Mouse (Mus musculus) lung, adult 2 months (tissue): ENCODE measurements around the gene Dhx8. TPM values are rescaled to one million over a fixed set of nuclear protein-coding genes. Genes with fewer than 3 reads are reported as not detected.
A peak's percentile ranks its signal among the peaks of the same experiment; 100 is the strongest.

Source experiments
- DNase-seq: peaks from one replicate; pipeline ENCODE4 v3.0.0; 2022
- H3K4me1 ChIP-seq: fragments of 200-500 bp; 2 replicates; pipeline ENCODE4 v1.6.1; 2011; ENCODE audit warnings: low read length; ENCODE audit not compliant: control insufficient read depth, insufficient read depth
- H3K4me3 ChIP-seq: fragments of 200-500 bp; replicated peaks from 2 replicates; pipeline ENCODE3; 2011; ENCODE audit warnings: low read depth, mild to moderate bottlenecking, control low read depth, low read length; ENCODE audit errors: extremely low read depth
- CTCF ChIP-seq: fragments of 200-500 bp; IDR thresholded peaks from 2 replicates; pipeline ENCODE4 v1.5.1; 2011; ENCODE audit warnings: mild to moderate bottlenecking, low read length, control low read depth; ENCODE audit not compliant: insufficient read depth
- POLR2A ChIP-seq: fragments of 200-500 bp; IDR thresholded peaks from 2 replicates; pipeline ENCODE4 v1.6.1; 2011; ENCODE audit warnings: low read depth, mild to moderate bottlenecking, control low read depth, low read length, borderline replicate concordance; ENCODE audit errors: extremely low read depth
- WGBS: fragments of 180-500 bp; shearing (Covaris S2); methylation state at CpG from one replicate; pipeline ENCODE4 v1.1.7; 2018; 5-methylcytosine and 5-hydroxymethylcytosine counted together
- polyA plus RNA-seq: library from polyadenylated mRNA; depleted of rRNA; stranded (reverse); fragments of >200 nt; gene quantifications from 2 replicates; pipeline ENCODE4 v1.2.3, GENCODE M21; 2012; rRNA removed

Gene Dhx8
- polyA plus RNA-seq, 1 experiment = 13.1 TPM

- WGBS = 47% methylated on average over 15 of the region's 15 CpGs
- no peak for DNase-seq
- Histone ChIP-seq H3K4me1 (no peaks in the 10 kb centered on the region), H3K4me3 (no peak overlapping the region)
- TF ChIP-seq POLR2A = no peak
- TF ChIP-seq CTCF = no peak
Observed at GRCm38 (mm10) chr11:101809060-101809828, 76.5 kb downstream of the Dhx8 start.

GRCm38 (mm10) chr11:101813259-101813658 is 80.5 kb downstream of the Dhx8 start:
- H3K4me1 ChIP-seq = no peaks in the 10 kb centered on the region
- TF ChIP-seq POLR2A (no peak), CTCF (peak; percentile 96)
- no peak overlapping the region for H3K4me3 ChIP-seq
- peak; percentile 77 for DNase-seq
- 2% methylated on average over 7 of the region's 7 CpGs for WGBS

GRCm38 (mm10) chr11:101814375-101815102 is 81.8 kb downstream of the Dhx8 start:
- no peak for TF ChIP-seq POLR2A
- peak; percentile 68 for TF ChIP-seq CTCF
- Histone ChIP-seq H3K4me1 (no peaks in the 10 kb centered on the region), H3K4me3 (no peak overlapping the region)
- 30% methylated on average over 23 of the region's 23 CpGs for WGBS
- DNase-seq = peak; percentile 77

GRCm38 (mm10) chr11:101815103-101816085 is 82.7 kb downstream of the Dhx8 start:
- DNase-seq = no peak
- 24% methylated on average over 22 of the region's 22 CpGs for WGBS
- Histone ChIP-seq H3K4me1 (peaks cover under 1% of the 10 kb centered on the region; the same call in 1 of the 2 replicates), H3K4me3 (no peak overlapping the region)
- no peak for TF ChIP-seq POLR2A
- no peak for TF ChIP-seq CTCF

Other genes with a start within 250 kb of the Dhx8 start
- 0.25 and 0.28 TPM in 2 replicates for gene Brca1, start 181.0 kb upstream of the Dhx8 start, polyA plus RNA-seq
- 100 and 116 TPM in 2 replicates for gene Nbr1, start 180.8 kb upstream of the Dhx8 start, polyA plus RNA-seq
- 32.1 and 41.1 TPM in 2 replicates for gene Tmem106a, start 150.7 kb upstream of the Dhx8 start, polyA plus RNA-seq
- gene Gm11634, start 133.7 kb upstream of the Dhx8 start, polyA plus RNA-seq = not detected in 2 replicates
- gene Rdm1, start 105.7 kb upstream of the Dhx8 start, polyA plus RNA-seq = 21.8 and 26.9 TPM in 2 replicates
- gene Arl4d, start 67.4 kb upstream of the Dhx8 start, polyA plus RNA-seq = 40.1 and 67.8 TPM in 2 replicates
- 0.60 and 0.95 TPM in 2 replicates for gene Etv4, start 52.5 kb downstream of the Dhx8 start, polyA plus RNA-seq
- 4.3 and 4.4 TPM in 2 replicates for gene Meox1, start 161.5 kb downstream of the Dhx8 start, polyA plus RNA-seq
- 2.0 and 2.2 TPM in 2 replicates for gene Sost, start 234.1 kb downstream of the Dhx8 start, polyA plus RNA-seq